Mouse (Mus musculus) limb, embryonic 15.5 days (tissue): ENCODE data around the gene Ush2a. TPM values are rescaled to one million over a fixed set of nuclear protein-coding genes. Genes with fewer than 3 reads are reported as not detected.

ENCODE experiments used
- ATAC-seq: fragments of 200-750 bp; cut with Nextera tagmentation; 2 replicates; pipeline ENCODE4 v1.8.0; 2017; ENCODE audit warnings: low read depth, moderate TSS enrichment; ENCODE audit not compliant: insufficient number of reproducible peaks, low FRiP score, low TSS enrichment
- H3K27ac ChIP-seq: fragments of 300-500 bp; sonication (generic); 2 replicates; pipeline ENCODE4 v1.5.1; 2015; ENCODE audit warnings: moderate library complexity, mild to moderate bottlenecking, inconsistent platforms
- H3K27me3 ChIP-seq: fragments of 300-500 bp; sonication (generic); 2 replicates; pipeline ENCODE4 v1.6.1; 2015; ENCODE audit warnings: inconsistent platforms
- H3K36me3 ChIP-seq: fragments of 300-500 bp; sonication (generic); 2 replicates; pipeline ENCODE4 v1.6.1; 2015; ENCODE audit warnings: inconsistent platforms
- H3K4me1 ChIP-seq: fragments of 300-500 bp; sonication (generic); 2 replicates; pipeline ENCODE4 v1.6.1; 2015; ENCODE audit warnings: inconsistent platforms
- H3K4me2 ChIP-seq: fragments of 300-500 bp; sonication (generic); 2 replicates; pipeline ENCODE4 v1.6.1; 2015; ENCODE audit warnings: mild to moderate bottlenecking, inconsistent platforms
- H3K4me3 ChIP-seq: fragments of 300-500 bp; sonication (generic); 2 replicates; pipeline ENCODE4 v1.5.1; 2015; ENCODE audit warnings: mild to moderate bottlenecking, inconsistent platforms
- H3K9ac ChIP-seq: fragments of 300-500 bp; sonication (generic); 2 replicates; pipeline ENCODE4 v1.6.1; 2015; ENCODE audit warnings: inconsistent platforms
- H3K9me3 ChIP-seq: fragments of 300-500 bp; sonication (generic); 2 replicates; pipeline ENCODE4 v1.6.1; 2016; ENCODE audit warnings: inconsistent platforms
- WGBS: fragments of 180-500 bp; shearing (Covaris S2); methylation state at CpG from one replicate; pipeline ENCODE4 v1.1.7; 2015; 5-methylcytosine and 5-hydroxymethylcytosine counted together
- polyA plus RNA-seq: library from polyadenylated mRNA; unstranded; fragments of >200 nt; fragmentation: Nextera tagmentation; extraction: Ambion mirVana; gene quantifications from 2 replicates; pipeline ENCODE4 v1.2.1, GENCODE M21; 2015

The Ush2a gene
- polyA plus RNA-seq, 1 experiment from 2014 or later = 0.08 TPM

DNA sequence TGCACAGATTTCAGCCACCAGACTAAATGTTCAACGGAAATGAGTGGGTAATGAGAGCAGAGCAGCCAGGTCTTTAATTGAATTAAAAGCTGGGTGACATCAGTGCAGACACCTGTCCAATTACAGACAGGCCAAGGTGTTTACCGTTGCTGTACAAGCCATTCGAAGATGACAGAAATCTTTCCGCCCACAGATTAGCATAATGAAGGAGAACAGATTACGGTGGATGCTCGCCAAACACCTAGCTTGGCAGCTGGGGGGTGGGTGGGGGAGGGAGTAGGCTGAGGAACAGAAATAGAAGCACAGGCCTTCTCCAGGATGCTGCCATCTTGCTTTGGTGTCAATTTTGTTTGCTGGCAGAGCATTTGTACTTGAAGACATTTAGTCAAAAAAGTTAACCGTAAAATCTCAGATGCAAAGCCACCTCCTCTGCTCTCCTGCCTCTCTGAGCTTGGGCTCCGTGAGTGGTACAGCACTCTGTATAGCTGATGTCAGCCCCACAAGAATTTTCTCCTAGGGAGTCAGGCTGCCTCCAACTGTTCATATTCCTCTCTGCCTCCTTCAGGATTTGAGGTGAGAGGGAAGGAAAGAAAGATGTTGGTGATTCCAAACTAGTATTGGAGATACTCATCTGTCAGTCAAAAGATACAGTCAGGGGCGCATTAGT, 306.6 kb downstream of the Ush2a start:
- Histone ChIP-seq H3K27ac (no peak overlapping the region), H3K9me3 (no peaks in the 10 kb centered on the region), H3K36me3 (no peaks in the 10 kb centered on the region), H3K4me2 (no peak overlapping the region), H3K9ac (no peak overlapping the region), H3K4me3 (no peak overlapping the region), H3K4me1 (no peaks in the 10 kb centered on the region), H3K27me3 (no peaks in the 10 kb centered on the region)
- no peak for ATAC-seq
- 77% methylated on average over 9 of the region's 9 CpGs for WGBS

DNA sequence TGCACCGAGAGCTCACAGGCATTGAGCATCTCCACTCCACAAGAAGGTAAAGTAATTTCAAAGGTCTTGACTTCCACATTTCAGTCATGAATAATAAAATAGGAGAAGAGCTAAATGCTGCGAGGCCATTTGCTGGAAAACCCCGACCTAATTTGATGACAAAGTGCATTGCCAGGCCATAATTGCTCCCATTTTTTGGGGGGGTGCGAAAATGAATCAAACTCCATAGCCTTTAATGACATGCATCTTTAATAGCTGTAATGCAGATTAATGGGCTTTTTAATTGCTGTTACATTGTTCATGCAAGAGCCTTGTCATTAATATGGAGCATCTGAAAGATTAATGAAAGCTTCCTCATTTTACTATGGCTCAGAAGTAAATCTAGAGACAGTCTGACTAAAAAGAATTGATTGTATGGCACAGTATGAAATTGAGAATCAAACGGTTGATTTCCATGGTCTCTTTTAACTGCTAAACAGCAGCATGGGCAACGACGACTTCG, 314.5 kb downstream of the Ush2a start:
- Histone ChIP-seq H3K36me3 (no peaks in the 10 kb centered on the region), H3K27ac (no peak overlapping the region), H3K9ac (no peak overlapping the region), H3K9me3 (no peaks in the 10 kb centered on the region), H3K27me3 (no peaks in the 10 kb centered on the region), H3K4me3 (no peak overlapping the region), H3K4me1 (no peaks in the 10 kb centered on the region), H3K4me2 (no peak overlapping the region)
- ATAC-seq = no peak
- WGBS = 79% methylated on average over 8 of the region's 8 CpGs

DNA sequence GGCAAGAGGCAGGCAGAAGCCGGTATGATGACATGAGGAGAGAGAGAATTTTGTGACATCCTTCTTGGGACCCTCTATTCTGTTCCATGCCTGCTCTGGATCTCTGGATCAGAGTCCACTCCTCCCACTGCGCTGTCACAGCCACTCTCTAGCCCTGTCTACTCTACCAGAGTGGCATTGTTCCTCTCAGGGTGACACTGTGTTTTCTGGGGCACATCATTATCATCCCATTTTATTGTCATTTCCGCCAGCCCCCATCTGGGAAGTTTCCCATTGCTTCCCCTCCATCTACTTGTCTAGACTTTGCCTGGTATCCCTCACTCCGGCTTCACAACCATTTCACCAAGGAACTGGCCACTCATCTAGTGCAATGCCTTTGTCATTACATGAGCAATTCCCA, 315.6 kb downstream of the Ush2a start:
- Histone ChIP-seq H3K9ac (no peak overlapping the region), H3K4me1 (no peaks in the 10 kb centered on the region), H3K27me3 (no peaks in the 10 kb centered on the region), H3K36me3 (no peaks in the 10 kb centered on the region), H3K27ac (no peak overlapping the region), H3K4me3 (no peak overlapping the region), H3K4me2 (no peak overlapping the region), H3K9me3 (no peaks in the 10 kb centered on the region)
- ATAC-seq = no peak
- 92% methylated on average over 4 of the region's 4 CpGs for WGBS

DNA sequence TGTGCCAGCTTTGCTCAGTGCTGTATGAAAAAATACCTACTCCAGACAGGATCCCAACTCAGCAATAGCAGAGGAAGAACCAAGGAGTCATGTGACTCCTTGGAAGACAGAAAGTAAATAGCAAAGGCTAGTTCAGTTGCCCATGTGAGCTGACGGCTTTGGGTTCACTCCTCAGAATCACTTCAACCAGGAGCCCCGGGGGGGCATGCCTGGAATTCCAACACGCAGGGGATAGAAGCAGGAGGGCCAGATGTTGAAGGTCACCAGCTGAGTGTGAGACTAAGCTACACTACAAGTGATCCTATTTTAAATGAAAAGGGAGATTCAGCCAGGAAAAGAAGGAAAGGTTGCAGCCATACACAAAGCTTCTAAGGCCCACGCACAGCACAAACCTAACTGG, 319.3 kb downstream of the Ush2a start:
- no peak for ATAC-seq
- Histone ChIP-seq H3K4me1 (no peaks in the 10 kb centered on the region), H3K36me3 (no peaks in the 10 kb centered on the region), H3K4me3 (no peak overlapping the region), H3K9me3 (no peaks in the 10 kb centered on the region), H3K27ac (no peak overlapping the region), H3K4me2 (no peak overlapping the region), H3K27me3 (no peaks in the 10 kb centered on the region), H3K9ac (no peak overlapping the region)
- 47% methylated on average over 4 of the region's 4 CpGs for WGBS

DNA sequence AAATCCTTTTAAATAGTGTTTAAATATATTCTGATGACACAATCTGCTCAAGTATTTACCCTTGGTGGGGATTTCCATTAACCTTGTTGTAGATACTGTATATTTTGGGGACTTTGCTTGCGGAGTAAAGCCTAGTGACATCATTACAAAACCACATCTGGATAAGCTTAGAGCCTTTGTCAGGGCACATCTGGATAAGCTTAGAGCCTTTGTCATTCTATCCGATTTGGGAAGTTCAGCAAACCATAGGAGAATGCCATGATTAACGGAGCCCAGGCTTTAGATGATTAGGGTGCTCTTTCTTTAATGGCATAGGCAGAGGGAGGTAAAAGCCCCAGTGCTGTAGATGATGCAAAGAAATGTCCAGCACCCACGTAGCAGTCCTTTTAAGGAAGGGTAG, 333.4 kb downstream of the Ush2a start:
- ATAC-seq = no peak
- Histone ChIP-seq H3K4me3 (no peak overlapping the region), H3K9me3 (no peaks in the 10 kb centered on the region), H3K9ac (no peak overlapping the region), H3K36me3 (no peaks in the 10 kb centered on the region), H3K4me1 (no peaks in the 10 kb centered on the region), H3K27me3 (no peaks in the 10 kb centered on the region), H3K27ac (no peak overlapping the region), H3K4me2 (no peak overlapping the region)
- WGBS = 30% methylated on average over 4 of the region's 4 CpGs

DNA sequence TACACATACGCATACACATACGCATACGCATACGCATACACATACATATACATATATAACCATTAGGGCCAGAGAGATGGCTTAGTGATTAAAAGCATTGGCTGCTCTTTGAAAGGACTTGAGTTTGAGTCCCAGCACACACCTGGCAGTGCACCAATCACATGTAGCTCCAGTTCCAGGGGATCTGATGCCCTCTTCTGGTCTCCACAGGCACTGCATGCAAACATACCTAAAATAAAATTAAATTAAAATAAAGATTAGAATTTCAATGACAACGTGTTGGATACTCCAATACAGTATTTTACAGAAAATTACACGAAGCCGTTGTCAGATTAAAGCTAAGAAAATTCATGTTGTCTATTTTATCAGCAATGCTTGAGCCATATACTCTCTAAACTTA, 336.2 kb downstream of the Ush2a start:
- no peaks in the 10 kb centered on the region for H3K27me3 ChIP-seq
- H3K27ac ChIP-seq = no peak overlapping the region
- no peaks in the 10 kb centered on the region for H3K4me1 ChIP-seq
- WGBS = 88% methylated on average over 7 of the region's 7 CpGs
- H3K36me3 ChIP-seq = no peaks in the 10 kb centered on the region
- H3K4me3 ChIP-seq = no peak overlapping the region
- no peak overlapping the region for H3K9ac ChIP-seq
- ATAC-seq = no peak
- H3K9me3 ChIP-seq = no peaks in the 10 kb centered on the region
- no peak overlapping the region for H3K4me2 ChIP-seq

DNA sequence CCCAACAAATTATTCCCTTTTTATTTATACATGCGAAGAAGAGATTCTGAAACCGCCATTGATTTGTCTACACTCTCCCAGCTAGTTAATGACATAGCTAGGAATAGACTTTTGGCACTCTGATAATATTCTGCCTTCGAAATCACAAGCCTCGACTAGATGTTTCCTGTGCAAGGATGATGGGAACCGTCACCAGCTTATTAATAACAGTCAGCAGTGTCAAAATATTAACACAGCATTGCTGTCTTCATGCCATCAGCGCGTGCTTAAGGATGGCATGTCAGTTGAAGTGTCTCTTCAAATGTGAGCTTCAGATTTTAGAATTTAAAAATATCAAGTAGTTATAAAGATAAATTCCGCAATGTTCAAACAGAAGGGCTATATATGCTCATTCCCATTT, 337.3 kb downstream of the Ush2a start:
- no peak for ATAC-seq
- no peaks in the 10 kb centered on the region for H3K36me3 ChIP-seq
- no peaks in the 10 kb centered on the region for H3K27me3 ChIP-seq
- no peaks in the 10 kb centered on the region for H3K4me1 ChIP-seq
- no peak overlapping the region for H3K9ac ChIP-seq
- WGBS = 83% methylated on average over 8 of the region's 8 CpGs
- no peaks in the 10 kb centered on the region for H3K9me3 ChIP-seq
- no peak overlapping the region for H3K27ac ChIP-seq
- H3K4me3 ChIP-seq = no peak overlapping the region
- H3K4me2 ChIP-seq = no peak overlapping the region

DNA sequence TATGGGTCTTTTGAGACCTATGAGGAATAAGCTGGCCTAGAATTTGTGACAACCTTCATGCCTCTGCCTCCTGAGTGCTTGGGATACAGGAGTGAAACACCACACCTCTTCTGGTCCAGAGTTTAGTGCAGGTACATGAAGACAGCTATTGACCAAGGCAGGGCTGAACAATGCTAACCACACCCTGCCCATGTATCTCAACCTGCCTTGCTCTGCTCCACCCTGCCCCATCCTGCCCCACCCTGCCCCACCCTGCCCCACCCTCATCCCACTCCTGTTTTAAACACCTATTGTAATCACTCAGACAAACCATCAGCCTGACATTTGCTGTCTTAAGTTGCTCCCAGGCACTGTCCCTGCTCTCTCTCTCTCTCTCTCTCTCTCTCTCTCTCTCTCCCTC, 344.6 kb downstream of the Ush2a start:
- no peak for ATAC-seq
- no peaks in the 10 kb centered on the region for H3K9me3 ChIP-seq
- H3K4me2 ChIP-seq = no peak overlapping the region
- no peaks in the 10 kb centered on the region for H3K27me3 ChIP-seq
- H3K9ac ChIP-seq = no peak overlapping the region
- no peak overlapping the region for H3K27ac ChIP-seq
- no peak overlapping the region for H3K4me3 ChIP-seq
- no peaks in the 10 kb centered on the region for H3K36me3 ChIP-seq
- no peaks in the 10 kb centered on the region for H3K4me1 ChIP-seq

DNA sequence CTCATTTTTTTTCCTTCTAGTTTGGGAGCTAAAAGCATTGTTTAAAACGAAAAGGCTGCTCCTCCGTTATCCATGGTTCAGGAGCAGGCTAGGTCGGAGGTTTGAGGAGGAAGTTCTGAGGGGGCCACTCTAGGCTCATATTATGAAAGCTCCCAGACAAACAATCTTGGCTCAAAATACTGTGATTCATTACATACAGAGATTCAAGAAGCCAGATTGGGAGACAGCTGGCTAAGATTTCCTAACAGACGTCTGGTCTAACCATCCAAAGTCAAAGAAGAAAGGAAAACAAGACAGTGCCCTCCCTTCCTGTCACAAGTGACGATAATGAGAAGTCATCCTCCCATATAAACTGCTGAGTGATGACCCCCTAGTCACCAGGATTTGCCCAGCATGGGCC, 354.7 kb downstream of the Ush2a start:
- no peak overlapping the region for H3K9ac ChIP-seq
- 71% methylated on average over 5 of the region's 5 CpGs for WGBS
- no peak for ATAC-seq

DNA sequence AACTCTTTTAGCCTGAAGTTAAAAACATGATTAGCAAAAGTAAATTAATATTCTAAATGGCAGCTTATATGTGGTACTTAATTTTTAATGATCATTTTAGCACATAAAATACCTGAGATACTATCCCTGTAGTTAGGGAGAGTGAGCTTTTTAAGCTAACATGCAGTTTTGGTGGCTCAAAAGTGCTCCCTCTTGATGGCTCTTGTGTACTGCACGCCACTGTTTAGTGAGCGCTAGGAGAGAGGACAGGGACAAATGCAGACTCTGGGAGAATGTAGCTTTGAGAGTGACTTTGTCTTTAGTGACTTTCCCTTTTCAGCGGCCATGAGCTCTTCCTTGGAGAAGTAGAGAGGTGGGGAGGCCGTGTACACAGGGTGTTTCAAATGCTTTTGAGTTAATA, 371.9 kb downstream of the Ush2a start:
- Histone ChIP-seq H3K27me3 (peaks cover 3% of the 10 kb centered on the region; the same call in 1 of the 2 replicates), H3K36me3 (no peaks in the 10 kb centered on the region), H3K9ac (no peak overlapping the region), H3K4me1 (no peaks in the 10 kb centered on the region), H3K4me3 (no peak overlapping the region), H3K9me3 (no peaks in the 10 kb centered on the region), H3K27ac (no peak overlapping the region), H3K4me2 (no peak overlapping the region)
- WGBS = 46% methylated on average over 4 of the region's 4 CpGs
- ATAC-seq = no peak

More for the DNA sequence above, 354.7 kb downstream of the Ush2a start:
- Histone ChIP-seq H3K4me1 (no peaks in the 10 kb centered on the region), H3K27me3 (no peaks in the 10 kb centered on the region), H3K27ac (no peak overlapping the region), H3K9me3 (no peaks in the 10 kb centered on the region), H3K36me3 (no peaks in the 10 kb centered on the region), H3K4me2 (no peak overlapping the region), H3K4me3 (no peak overlapping the region)

DNA sequence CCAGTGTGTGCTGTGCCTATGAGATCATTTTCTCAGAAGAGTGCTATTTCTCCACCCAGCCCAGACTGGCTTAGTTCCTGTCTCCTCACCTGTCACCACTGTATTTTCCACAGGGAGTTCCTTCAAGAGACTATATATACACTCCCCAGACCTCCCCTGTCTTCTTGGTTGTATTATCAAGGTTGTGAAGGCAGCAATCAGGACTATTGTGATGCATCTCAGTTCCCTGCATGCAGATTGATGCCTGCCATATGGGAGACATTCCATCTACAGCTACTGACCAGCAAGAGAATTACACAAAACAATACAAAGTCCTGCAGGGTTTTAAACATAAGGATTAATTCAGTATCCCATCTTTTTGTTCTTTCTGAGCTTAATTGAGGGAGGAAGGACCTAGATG, 377.8 kb downstream of the Ush2a start:
- H3K27me3 ChIP-seq = peaks cover 5% of the 10 kb centered on the region; the same call in 1 of the 2 replicates
- no peak overlapping the region for H3K27ac ChIP-seq
- no peak overlapping the region for H3K9ac ChIP-seq
- no peaks in the 10 kb centered on the region for H3K4me1 ChIP-seq
- H3K36me3 ChIP-seq = no peaks in the 10 kb centered on the region
- H3K9me3 ChIP-seq = no peaks in the 10 kb centered on the region
- no peak overlapping the region for H3K4me2 ChIP-seq
- no peak for ATAC-seq
- no peak overlapping the region for H3K4me3 ChIP-seq

DNA sequence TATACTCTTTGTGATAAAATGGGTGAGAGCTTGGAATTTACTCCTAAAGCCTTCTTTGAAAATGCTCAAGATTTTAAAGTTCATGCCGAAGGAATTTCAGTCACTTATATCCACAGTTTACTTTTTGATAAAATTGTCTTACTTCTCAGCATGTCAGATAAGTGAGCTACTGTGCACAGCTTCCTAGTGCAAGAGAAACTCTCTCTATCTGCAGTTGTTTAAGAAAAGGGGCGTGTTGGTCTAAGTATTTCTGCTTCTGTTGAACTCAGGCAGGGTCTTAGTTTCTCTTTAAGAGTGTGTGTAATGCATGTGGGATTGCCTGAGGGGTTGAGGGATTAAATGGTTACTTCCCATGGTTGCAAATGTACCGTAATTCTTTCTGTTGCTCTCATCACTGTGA, 381.3 kb downstream of the Ush2a start:
- H3K4me3 ChIP-seq = no peak overlapping the region
- peaks cover 5% of the 10 kb centered on the region; the same call in 1 of the 2 replicates for H3K27me3 ChIP-seq
- no peak overlapping the region for H3K27ac ChIP-seq
- H3K9ac ChIP-seq = no peak overlapping the region
- WGBS = 71% methylated on average over 3 of the region's 3 CpGs
- H3K9me3 ChIP-seq = no peaks in the 10 kb centered on the region
- H3K4me1 ChIP-seq = no peaks in the 10 kb centered on the region
- H3K4me2 ChIP-seq = no peak overlapping the region
- ATAC-seq = no peak
- H3K36me3 ChIP-seq = no peaks in the 10 kb centered on the region

DNA sequence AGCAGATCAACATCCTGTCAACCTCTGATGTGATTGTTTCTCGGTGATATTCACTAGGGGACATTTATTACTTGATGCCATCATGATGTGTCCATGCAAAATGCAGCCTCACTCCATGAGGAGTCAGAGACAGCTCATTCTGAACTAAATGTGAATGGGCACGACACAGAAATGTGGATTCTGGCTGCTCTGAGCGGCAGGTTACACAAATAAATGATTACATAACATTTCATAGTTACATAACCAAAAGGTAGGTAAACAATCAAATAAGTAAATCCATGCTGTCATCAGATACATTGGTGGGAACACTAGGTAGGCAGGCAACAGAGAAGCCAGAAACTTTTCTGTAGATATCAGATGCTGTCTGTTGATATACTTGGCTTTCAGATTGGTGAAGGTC, 391.2 kb downstream of the Ush2a start:
- WGBS = 82% methylated on average over 3 of the region's 3 CpGs
- no peaks in the 10 kb centered on the region for H3K9me3 ChIP-seq
- ATAC-seq = no peak
- no peak overlapping the region for H3K9ac ChIP-seq
- H3K27me3 ChIP-seq = no peaks in the 10 kb centered on the region
- no peaks in the 10 kb centered on the region for H3K4me1 ChIP-seq
- no peak overlapping the region for H3K4me3 ChIP-seq
- no peak overlapping the region for H3K27ac ChIP-seq
- H3K4me2 ChIP-seq = no peak overlapping the region
- H3K36me3 ChIP-seq = no peaks in the 10 kb centered on the region
